Mouse (Mus musculus): ENCODE data around the gene Mau2.

The Mau2 gene

DNA sequence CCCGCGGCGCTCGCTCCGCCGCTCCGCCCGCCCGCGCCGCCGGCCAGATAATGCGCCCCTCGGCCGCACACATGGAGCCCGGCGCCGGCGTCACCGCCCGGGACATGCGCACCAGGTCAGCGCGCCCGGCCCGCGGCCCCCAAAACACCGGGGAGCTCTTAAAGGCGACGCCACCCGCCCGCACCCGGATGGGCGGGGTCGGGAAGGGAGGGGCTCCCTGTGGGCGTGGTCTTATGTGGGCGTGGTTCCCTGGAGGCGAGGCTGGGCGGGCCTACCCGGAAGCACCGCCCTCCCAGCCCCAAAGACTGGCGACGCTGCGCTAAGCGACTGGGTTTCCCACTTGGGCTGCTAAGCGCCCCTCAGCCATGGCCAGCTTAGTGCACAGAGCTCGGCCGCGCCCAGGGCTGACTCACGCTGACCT, 68.3 kb downstream of the Mau2 start:
- peak; percentile 96 for DNase-seq (ENCODE audit: low read depth, low spot score)

DNA sequence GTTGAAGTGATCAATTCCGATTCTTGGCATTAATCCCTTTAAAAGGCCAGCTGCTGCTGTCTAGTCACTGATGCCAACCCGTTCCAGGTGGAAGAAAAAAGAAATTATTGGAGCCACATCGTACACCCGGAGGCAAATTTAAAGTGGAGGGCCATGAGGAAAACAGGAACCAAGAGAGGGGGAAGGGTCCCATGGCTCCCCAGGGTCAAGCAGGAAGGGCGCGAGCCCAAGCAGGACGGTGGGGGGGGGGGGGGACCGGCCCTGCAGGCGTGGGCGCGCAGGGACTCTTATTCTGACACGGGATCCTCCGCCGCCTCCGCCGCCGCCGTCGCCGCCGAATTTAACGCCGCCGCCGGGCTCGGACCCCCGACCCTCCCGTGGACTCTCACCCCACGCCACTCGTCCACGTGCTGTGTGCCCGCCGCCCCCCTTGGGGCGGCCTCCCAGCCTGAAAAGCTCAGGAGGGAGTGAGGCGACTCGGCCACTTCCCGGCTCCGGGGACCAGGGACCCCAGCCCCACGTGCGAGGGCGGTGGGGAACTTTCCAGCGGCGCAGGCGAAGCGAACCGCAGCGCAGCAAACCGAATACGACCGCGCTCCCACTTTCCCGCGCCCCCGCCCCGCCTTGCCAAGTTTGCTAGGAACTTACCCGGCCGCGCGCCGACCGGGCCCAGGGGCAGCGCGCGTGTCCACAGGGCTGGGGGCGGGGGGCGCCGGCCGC, 68.9 kb downstream of the Mau2 start:
- DNase-seq (ENCODE audit: low read depth, low spot score) = peak; percentile 65

DNA sequence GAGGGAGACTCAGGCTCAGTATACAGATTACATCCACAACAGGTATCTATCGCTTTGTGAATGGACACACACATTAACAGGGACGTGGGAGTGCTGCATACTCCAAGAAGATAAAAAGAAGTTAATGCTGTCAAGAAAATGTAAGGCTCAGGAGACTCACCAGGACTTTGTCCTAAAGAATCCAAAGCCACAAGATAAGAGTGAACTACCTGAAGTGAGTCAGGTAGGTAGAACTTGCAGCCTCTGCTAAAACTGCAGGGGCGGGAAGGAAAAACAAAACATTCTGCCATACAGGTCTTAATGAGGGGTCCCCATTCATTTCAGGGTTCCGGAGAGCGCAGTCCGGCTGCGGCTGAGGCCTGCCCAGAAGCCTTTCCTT, 69.5 kb downstream of the Mau2 start:
- no peak for DNase-seq (ENCODE audit: low read depth, low spot score)

DNA sequence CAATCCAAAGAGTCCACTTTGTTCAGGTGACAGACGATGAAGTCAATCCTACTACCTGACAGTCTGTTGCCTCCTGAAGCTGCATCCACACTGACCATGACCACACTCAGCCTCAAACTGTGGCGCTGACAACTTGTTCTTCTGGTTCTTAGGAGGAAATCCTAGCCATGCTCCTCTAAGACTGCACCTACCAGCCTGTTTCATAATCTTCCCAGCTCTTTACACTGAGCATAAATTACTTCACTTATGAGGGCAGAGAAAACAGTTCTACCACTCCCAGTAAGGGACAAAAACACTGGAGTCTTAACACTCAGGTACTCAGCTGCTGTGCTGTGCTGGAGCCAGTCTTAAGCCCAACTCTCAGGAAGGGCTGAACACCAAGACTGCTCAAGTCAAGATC, 71.7 kb downstream of the Mau2 start:
- no peak for DNase-seq (ENCODE audit: low read depth, low spot score)

DNA sequence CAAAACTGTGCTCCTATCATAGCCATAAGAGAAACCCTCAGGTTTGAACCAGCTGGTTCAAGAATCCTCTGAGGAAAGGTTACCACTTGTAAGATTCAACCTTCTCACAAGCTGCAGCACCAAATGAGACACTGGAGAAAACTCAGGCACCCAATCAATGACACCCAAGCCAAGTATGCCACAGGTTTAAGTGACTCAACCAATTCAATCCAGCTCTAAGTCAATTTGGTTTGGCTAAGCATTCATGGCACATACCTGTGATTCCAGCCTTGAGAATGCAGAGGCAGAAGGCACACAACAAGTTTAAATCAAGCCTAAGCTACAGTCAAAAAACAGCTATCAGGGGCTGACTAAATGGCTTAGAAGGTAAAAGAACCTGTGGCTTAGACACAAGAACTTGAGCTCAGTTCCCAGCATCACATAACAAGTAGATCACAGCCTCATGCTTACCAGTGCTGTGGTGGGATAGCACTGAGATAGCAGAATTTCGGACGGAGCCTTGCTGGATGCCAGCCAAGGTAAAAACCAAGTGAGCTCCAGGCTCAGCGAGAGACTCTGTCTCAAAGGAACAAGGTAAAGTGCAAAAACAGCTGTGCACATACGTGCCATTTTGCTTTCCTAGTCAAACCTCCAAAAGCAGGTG, 75.1 kb downstream of the Mau2 start:
- DNase-seq (ENCODE audit: low read depth, low spot score) = no peak

Data from A20 (cell line).